Mouse (Mus musculus) ES-E14 (cell line): Measurements from ENCODE around the gene Trdn. TPM values are rescaled to one million over a fixed set of nuclear protein-coding genes. Genes with fewer than 3 reads are reported as not detected.

Experiments
- DNase-seq: peaks from one replicate; pipeline ENCODE4 v3.0.0-alpha.2; 2013; ENCODE audit warnings: low read depth, low spot score
- H3K27ac ChIP-seq: 2 replicates; pipeline ENCODE4 v1.5.1; 2012; ENCODE audit warnings: low read depth, mild to moderate bottlenecking, low read length, moderate library complexity, mixed read lengths; ENCODE audit not compliant: poor library complexity, insufficient read depth, severe bottlenecking
- H3K36me3 ChIP-seq: 2 replicates; pipeline ENCODE4 v1.6.1; 2012; ENCODE audit warnings: mild to moderate bottlenecking, low read length, moderate library complexity, mixed read lengths; ENCODE audit not compliant: control insufficient read depth, poor library complexity, insufficient read depth, severe bottlenecking
- H3K4me1 ChIP-seq, 2 experiments: fragments of 150-350 bp in 1 of 2; sonication (generic) in 1 of 2; 2 replicates each; pipeline ENCODE4 v1.6.1; 2012; ENCODE audit warnings: low read length in 2 of 2, mild to moderate bottlenecking in 1 of 2, mixed read lengths in 1 of 2; ENCODE audit not compliant: control insufficient read depth in 2 of 2, insufficient read depth in 2 of 2, poor library complexity in 1 of 2
- H3K4me3 ChIP-seq, 2 experiments: fragments of 150-350 bp in 1 of 2; sonication (generic) in 1 of 2; 2 replicates each; pipeline ENCODE4 v1.5.1; 2012; ENCODE audit warnings: low read length in 2 of 2, low read depth in 1 of 2, mild to moderate bottlenecking in 1 of 2, mixed read lengths in 1 of 2; ENCODE audit not compliant: insufficient read depth in 1 of 2, poor library complexity in 1 of 2, severe bottlenecking in 1 of 2
- H3K9ac ChIP-seq: 2 replicates; pipeline ENCODE4 v1.6.1; 2012; ENCODE audit warnings: low read depth, mild to moderate bottlenecking, low read length, mixed read lengths; ENCODE audit not compliant: poor library complexity, insufficient read depth, severe bottlenecking
- H3K9me3 ChIP-seq: fragments of 150-350 bp; sonication (generic); 2 replicates; pipeline ENCODE4 v1.6.1; 2012; ENCODE audit warnings: low read depth, mild to moderate bottlenecking, low read length; ENCODE audit not compliant: control insufficient read depth, insufficient read depth
- CHD2 ChIP-seq: IDR thresholded peaks from 2 replicates; pipeline ENCODE4 v1.6.1; 2014; ENCODE audit warnings: mild to moderate bottlenecking, low read depth, low read length, inconsistent platforms
- HCFC1 ChIP-seq: IDR thresholded peaks from 2 replicates; pipeline ENCODE4 v1.6.1; 2012; ENCODE audit warnings: low read length, inconsistent platforms, borderline replicate concordance; ENCODE audit not compliant: insufficient read depth
- MAFK ChIP-seq: IDR thresholded peaks from 2 replicates; pipeline ENCODE4 v1.6.1; 2014; ENCODE audit warnings: mild to moderate bottlenecking, low read depth, low read length, inconsistent platforms; ENCODE audit not compliant: insufficient read depth
- ZC3H11A ChIP-seq: IDR thresholded peaks from 2 replicates; pipeline ENCODE4 v1.6.1; 2012; ENCODE audit warnings: low read depth, mild to moderate bottlenecking, inconsistent platforms, low read length, borderline replicate concordance
- ZNF384 ChIP-seq: IDR thresholded peaks from 2 replicates; pipeline ENCODE4 v1.6.1; 2012; ENCODE audit warnings: low read depth, low read length, inconsistent platforms
- in situ Hi-C, 2 experiments: fragments of 600-800 bp; cut with MboI; formaldehyde crosslinking; loops; one replicate each; pipeline ENCODE4 v1.15.1; 2025; ENCODE audit warnings: low sequenced_read_pairs in 2 of 2, inconsistent platforms in 1 of 2; ENCODE audit not compliant: unreplicated experiment in 2 of 2
- total RNA-seq: library from RNA; depleted of rRNA; stranded (reverse); fragments of 300-350 nt; gene quantifications from 2 replicates; pipeline ENCODE4 v1.2.3, GENCODE M21; 2012

The Trdn gene
- total RNA-seq, 1 experiment: not detected

GRCm38 (mm10) chr10:33107942-33108341 is 27.6 kb downstream of the Trdn start:
- H3K9ac ChIP-seq: no peak overlapping the region
- TF ChIP-seq ZNF384: no peak
- TF ChIP-seq MAFK: no peak
- TF ChIP-seq ZC3H11A: no peak
- no peak for TF ChIP-seq CHD2
- TF ChIP-seq HCFC1: no peak

GRCm38 (mm10) chr10:33123028-33123427 is 42.7 kb downstream of the Trdn start:
- no peak overlapping the region for H3K4me3 ChIP-seq
- TF ChIP-seq ZC3H11A (no peak), ZNF384 (no peak), MAFK (no peak), CHD2 (no peak), HCFC1 (no peak)
- H3K4me1 ChIP-seq: no peaks in the 10 kb centered on the region
- no peak overlapping the region for H3K9ac ChIP-seq
- no peak overlapping the region for H3K27ac ChIP-seq
- H3K9me3 ChIP-seq: no peaks in the 10 kb centered on the region
- H3K36me3 ChIP-seq: no peaks in the 10 kb centered on the region
- in situ Hi-C loops: no loop called here
- no peak for DNase-seq

More at GRCm38 (mm10) chr10:33107942-33108341, 27.6 kb downstream of the Trdn start:
- no peaks in the 10 kb centered on the region for H3K9me3 ChIP-seq
- in situ Hi-C loops: no loop called here
- DNase-seq: no peak
- no peaks in the 10 kb centered on the region for H3K4me1 ChIP-seq
- no peak overlapping the region for H3K27ac ChIP-seq
- H3K36me3 ChIP-seq: no peaks in the 10 kb centered on the region
- H3K4me3 ChIP-seq: no peak overlapping the region

DNA sequence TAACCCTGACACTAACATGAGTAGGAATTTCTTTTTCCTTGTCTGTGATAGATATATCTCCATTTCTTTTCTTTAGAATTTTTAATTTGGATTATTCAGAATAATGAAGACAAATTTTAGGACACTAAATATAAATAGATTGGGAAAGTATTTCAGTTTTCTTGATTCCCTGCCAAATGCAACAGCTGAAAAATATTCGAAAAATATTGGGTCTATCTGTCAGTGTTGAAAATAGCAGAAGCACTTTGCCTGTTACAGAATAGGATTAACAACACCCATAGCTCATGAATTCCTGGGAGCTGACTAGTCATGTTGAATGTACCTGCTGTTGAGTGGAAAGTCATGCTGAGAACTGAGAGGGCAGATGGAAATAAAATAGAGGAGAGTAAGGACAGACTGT is 64.6 kb downstream of the Trdn start:
- no peak overlapping the region for H3K4me3 ChIP-seq
- H3K36me3 ChIP-seq: no peaks in the 10 kb centered on the region
- no peaks in the 10 kb centered on the region for H3K4me1 ChIP-seq
- H3K9me3 ChIP-seq: no peaks in the 10 kb centered on the region
- TF ChIP-seq ZC3H11A (no peak), ZNF384 (no peak), CHD2 (no peak), HCFC1 (no peak), MAFK (no peak)
- H3K9ac ChIP-seq: no peak overlapping the region
- in situ Hi-C loops: no loop called here
- DNase-seq: no peak
- H3K27ac ChIP-seq: no peak overlapping the region

- in situ Hi-C loops: no loop called here
- Histone ChIP-seq H3K4me3 (no peak overlapping the region), H3K4me1 (no peaks in the 10 kb centered on the region), H3K27ac (no peak overlapping the region), H3K36me3 (no peaks in the 10 kb centered on the region), H3K9ac (no peak overlapping the region), H3K9me3 (no peaks in the 10 kb centered on the region)
- TF ChIP-seq HCFC1 (no peak), ZNF384 (no peak), ZC3H11A (no peak), CHD2 (no peak), MAFK (no peak)
- no peak for DNase-seq
Measured at GRCm38 (mm10) chr10:33179731-33180631, 99.6 kb downstream of the Trdn start.

GRCm38 (mm10) chr10:33189031-33189430 is 108.7 kb downstream of the Trdn start:
- in situ Hi-C loops: no loop called here
- H3K4me3 ChIP-seq: no peak overlapping the region
- TF ChIP-seq HCFC1: no peak

More at GRCm38 (mm10) chr10:33189031-33189430, 108.7 kb downstream of the Trdn start:
- Histone ChIP-seq H3K27ac (no peak overlapping the region), H3K9ac (no peak overlapping the region), H3K36me3 (no peaks in the 10 kb centered on the region), H3K4me1 (no peaks in the 10 kb centered on the region), H3K9me3 (no peaks in the 10 kb centered on the region)
- no peak for DNase-seq
